Mouse (Mus musculus) hematopoietic multipotent progenitor cell, adult 10-12 weeks (in vitro differentiated cells): ENCODE measurements around the gene Ss18l2. TPM values are rescaled to one million over a fixed set of nuclear protein-coding genes. Genes with fewer than 3 reads are reported as not detected.

Experiments
- polyA plus RNA-seq: library from polyadenylated mRNA; stranded (reverse); fragments of >175 nt; gene quantifications from 2 replicates; pipeline ENCODE4 v1.2.3, GENCODE M21; 2012; ENCODE audit warnings: low replicate concordance

The Ss18l2 gene
- 8.2 and 9.0 TPM in 2 replicates for polyA plus RNA-seq

GRCm38 (mm10) chr9:121709898-121710583 is at the start of gene Ss18l2:
Gene Ss18l2, plus strand, starts transcription at chr9:121710329.

DNA sequence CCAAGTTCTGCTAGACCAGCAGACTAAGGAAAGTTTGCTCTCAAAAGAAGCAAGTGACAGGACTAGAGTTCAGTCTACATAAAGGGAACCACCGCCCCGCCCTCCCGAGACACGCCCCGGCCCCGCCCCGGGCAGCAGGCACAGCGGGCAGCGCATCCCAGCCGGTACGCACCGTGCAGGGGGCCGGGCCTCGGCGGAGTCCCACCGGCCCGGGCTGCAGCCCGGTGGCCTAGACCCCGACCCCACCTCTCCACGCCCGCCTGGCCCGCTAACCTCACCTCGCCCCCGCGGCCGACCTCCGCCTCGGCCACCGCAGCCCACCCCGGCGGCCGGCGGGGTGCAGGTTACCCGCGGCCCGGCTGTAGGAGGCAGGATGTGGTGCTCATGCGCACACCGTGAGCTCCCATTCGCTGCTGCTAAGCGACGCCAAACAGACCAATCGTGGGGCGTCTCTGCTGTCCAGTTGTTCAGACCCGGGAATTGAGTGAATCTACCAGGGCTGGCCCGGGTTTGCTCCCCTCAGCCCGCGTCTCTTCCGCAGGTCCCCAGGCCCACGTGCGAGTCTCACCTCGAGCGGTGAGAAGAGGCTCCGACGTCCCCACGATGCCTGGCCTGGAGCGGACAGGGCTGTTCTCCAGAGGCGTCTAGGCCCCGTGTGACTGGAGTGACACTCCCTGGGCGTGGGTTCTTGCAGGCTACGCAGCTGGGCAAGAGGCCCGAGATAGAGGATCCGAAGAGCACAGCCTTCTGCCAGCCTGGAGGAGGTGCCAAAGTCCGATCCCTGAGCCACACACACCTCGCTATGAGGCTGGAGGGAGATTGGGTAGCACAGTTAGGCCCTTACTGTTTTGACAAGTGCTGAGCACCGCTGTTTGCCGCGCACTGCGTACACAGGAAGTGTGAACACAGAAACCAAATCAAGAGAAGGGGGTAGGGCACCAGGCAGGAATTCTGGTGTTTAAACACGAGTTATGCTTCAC is 5.2 kb upstream of the Ss18l2 start, which contains the start of gene Sec22c:
Sec22c (minus strand) TSS at position 845 of the 980 bp plus-strand sequence.

GRCm38 (mm10) chr9:121718792-121719318 is 8.7 kb downstream of the Ss18l2 start, which contains the start of gene Nktr:
Gene Nktr, plus strand, starts transcription at chr9:121719169.

GRCm38 (mm10) chr9:121759091-121760081 is 49.3 kb downstream of the Ss18l2 start, which contains the start of gene Zfp651:
Gene Zfp651, plus strand, starts transcription at chr9:121759330.

Other genes with a start within 250 kb of the Ss18l2 start
- not detected in 2 replicates for gene Cck, start 214.6 kb upstream of the Ss18l2 start, polyA plus RNA-seq
- gene Lyzl4, start 68.2 kb upstream of the Ss18l2 start, polyA plus RNA-seq: not detected in 2 replicates
- gene Vipr1, start 67.6 kb upstream of the Ss18l2 start, polyA plus RNA-seq: 16.1 and 29.3 TPM in 2 replicates
- gene Sec22c, start 4.8 kb upstream of the Ss18l2 start, polyA plus RNA-seq: 11.5 and 19.4 TPM in 2 replicates
- 46.0 and 57.6 TPM in 2 replicates for gene Nktr, start 8.8 kb downstream of the Ss18l2 start, polyA plus RNA-seq
- gene Zfp651, start 49.0 kb downstream of the Ss18l2 start, polyA plus RNA-seq: 0.47 and 2.0 TPM in 2 replicates
- not detected in 2 replicates for gene Klhl40, start 67.3 kb downstream of the Ss18l2 start, polyA plus RNA-seq
- not detected in 2 replicates for gene Hhatl, start 82.2 kb downstream of the Ss18l2 start, polyA plus RNA-seq
- not detected in 2 replicates for gene Ccdc13, start 129.1 kb downstream of the Ss18l2 start, polyA plus RNA-seq
- gene Higd1a, start 148.0 kb downstream of the Ss18l2 start, polyA plus RNA-seq: 10.0 and 11.7 TPM in 2 replicates
- 2.3 and 3.8 TPM in 2 replicates for gene Ackr2, start 188.0 kb downstream of the Ss18l2 start, polyA plus RNA-seq
- not detected in 2 replicates for gene Cyp8b1, start 206.0 kb downstream of the Ss18l2 start, polyA plus RNA-seq
- 0.23 and 0.31 TPM in 2 replicates for gene Fam198a, start 240.7 kb downstream of the Ss18l2 start, polyA plus RNA-seq